Mouse (Mus musculus) bone marrow, adult 2 months (tissue): ENCODE results near the gene Lrrc8a. TPM values are rescaled to one million over a fixed set of nuclear protein-coding genes. Genes with fewer than 3 reads are reported as not detected.

Experiments
- H3K27ac ChIP-seq: fragments of 200-500 bp; 2 replicates; pipeline ENCODE4 v1.5.1; 2012; ENCODE audit warnings: low read depth, mild to moderate bottlenecking, control low read depth, inconsistent platforms, low read length; ENCODE audit not compliant: control insufficient read depth, poor library complexity, insufficient read depth
- H3K4me1 ChIP-seq: fragments of 200-500 bp; 2 replicates; pipeline ENCODE4 v1.6.1; 2011; ENCODE audit warnings: low read length; ENCODE audit not compliant: control insufficient read depth, insufficient read depth
- H3K4me3 ChIP-seq: fragments of 200-500 bp; replicated peaks from 2 replicates; pipeline ENCODE3; 2011; ENCODE audit warnings: mild to moderate bottlenecking, low read depth, low read length, control low read depth; ENCODE audit not compliant: control insufficient read depth
- CTCF ChIP-seq: fragments of 200-500 bp; IDR thresholded peaks from 2 replicates; pipeline ENCODE4 v1.5.1; 2011; ENCODE audit warnings: low read length, control low read depth; ENCODE audit not compliant: control insufficient read depth, insufficient read depth
- POLR2A ChIP-seq: fragments of 200-500 bp; IDR thresholded peaks from 2 replicates; pipeline ENCODE4 v1.6.1; 2011; ENCODE audit warnings: low read depth, mild to moderate bottlenecking, control low read depth, low read length, borderline replicate concordance; ENCODE audit not compliant: control insufficient read depth
- WGBS: fragments of 180-500 bp; shearing (Covaris S2); methylation state at CpG from one replicate; pipeline ENCODE4 v1.1.7; 2018; 5-methylcytosine and 5-hydroxymethylcytosine counted together
- polyA plus RNA-seq: library from polyadenylated mRNA; stranded (reverse); fragments of >200 nt; gene quantifications from 2 replicates; pipeline ENCODE4 v1.2.4, GENCODE M21; 2011; ENCODE audit warnings: low replicate concordance; ENCODE audit not compliant: missing spikeins, insufficient read depth, insufficient read length

Lrrc8a gene
- polyA plus RNA-seq, 1 experiment, result 11.5 TPM

DNA sequence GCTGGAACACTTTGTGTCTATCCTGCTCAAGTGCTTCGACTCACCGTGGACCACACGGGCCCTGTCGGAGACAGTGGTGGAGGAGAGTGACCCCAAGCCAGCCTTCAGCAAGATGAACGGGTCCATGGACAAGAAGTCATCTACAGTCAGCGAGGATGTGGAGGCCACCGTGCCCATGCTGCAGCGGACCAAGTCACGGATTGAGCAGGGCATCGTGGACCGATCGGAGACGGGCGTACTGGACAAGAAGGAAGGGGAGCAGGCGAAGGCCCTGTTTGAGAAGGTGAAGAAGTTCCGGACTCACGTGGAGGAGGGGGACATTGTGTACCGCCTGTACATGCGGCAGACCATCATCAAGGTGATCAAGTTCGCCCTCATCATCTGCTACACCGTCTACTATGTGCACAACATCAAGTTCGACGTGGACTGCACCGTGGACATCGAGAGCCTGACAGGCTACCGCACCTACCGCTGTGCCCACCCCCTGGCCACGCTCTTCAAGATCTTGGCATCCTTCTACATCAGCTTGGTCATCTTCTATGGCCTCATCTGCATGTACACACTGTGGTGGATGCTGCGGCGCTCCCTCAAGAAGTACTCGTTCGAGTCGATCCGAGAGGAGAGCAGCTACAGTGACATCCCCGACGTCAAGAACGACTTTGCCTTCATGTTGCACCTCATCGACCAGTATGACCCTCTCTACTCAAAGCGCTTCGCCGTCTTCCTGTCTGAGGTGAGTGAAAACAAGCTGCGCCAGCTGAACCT, 18.3 kb downstream of the Lrrc8a start:
- Histone ChIP-seq H3K27ac (no peak overlapping the region), H3K4me3 (no peak overlapping the region), H3K4me1 (peaks cover 19% of the 10 kb centered on the region)
- no peak for TF ChIP-seq POLR2A
- TF ChIP-seq CTCF, result no peak
- WGBS, result 96% methylated on average over 42 of the region's 42 CpGs

DNA sequence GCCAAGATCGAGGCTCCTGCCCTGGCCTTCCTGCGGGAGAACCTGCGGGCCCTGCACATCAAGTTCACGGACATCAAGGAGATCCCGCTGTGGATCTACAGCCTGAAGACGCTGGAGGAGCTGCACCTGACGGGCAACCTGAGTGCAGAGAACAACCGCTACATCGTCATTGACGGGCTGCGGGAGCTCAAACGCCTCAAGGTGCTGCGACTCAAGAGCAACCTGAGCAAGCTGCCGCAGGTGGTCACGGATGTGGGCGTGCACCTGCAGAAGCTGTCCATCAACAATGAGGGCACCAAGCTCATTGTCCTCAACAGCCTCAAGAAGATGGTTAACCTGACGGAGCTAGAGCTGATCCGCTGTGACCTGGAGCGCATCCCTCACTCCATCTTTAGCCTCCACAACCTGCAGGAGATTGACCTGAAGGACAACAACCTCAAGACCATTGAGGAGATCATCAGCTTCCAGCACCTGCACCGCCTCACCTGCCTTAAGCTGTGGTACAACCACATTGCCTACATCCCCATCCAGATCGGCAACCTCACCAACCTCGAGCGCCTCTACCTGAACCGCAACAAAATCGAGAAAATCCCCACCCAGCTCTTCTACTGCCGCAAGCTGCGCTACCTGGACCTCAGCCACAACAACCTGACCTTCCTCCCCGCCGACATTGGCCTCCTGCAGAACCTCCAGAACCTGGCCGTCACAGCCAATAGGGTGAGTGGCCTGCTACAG, 19.3 kb downstream of the Lrrc8a start:
- no peak overlapping the region for H3K4me3 ChIP-seq
- 93% methylated on average over 30 of the region's 30 CpGs for WGBS
- H3K4me1 ChIP-seq, result peaks cover 13% of the 10 kb centered on the region
- no peak overlapping the region for H3K27ac ChIP-seq
- TF ChIP-seq POLR2A, result no peak
- TF ChIP-seq CTCF, result no peak

DNA sequence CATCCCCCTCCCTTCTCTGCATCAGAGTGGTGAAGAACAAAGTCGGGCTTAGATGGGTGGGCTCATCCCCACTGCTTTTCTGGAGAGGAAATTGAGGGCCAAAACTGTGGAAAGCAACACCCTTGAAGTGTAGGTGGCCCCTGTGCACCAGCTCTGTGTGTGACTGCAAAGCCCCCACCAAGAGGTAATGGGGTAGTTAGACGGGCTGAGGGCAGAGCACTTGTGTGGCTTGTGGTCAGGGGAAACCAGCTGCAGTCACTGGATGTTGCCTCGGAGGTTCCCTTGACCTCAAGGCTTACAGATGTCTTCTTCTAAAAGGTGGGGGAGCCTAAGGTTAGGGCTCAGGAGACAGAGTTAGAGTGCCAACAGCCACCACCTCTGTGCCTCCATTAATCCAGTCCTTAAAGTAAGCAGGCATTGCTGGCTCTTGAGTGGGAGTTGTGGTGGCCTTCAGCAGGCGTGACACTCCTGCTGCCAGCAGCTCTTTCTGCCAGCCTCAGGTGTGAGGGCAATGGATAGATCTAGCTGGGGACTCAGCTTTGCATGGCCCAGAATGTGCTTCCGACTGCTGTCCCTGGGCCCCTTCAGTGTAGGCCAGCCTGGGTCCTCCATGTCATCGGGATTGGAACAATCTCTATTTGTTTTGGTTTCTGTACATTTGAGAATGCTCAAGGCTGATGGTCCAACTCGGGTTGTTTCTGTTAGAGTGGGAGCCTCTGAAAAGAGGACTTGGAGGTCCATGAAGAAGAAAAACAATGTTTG, 20.4 kb downstream of the Lrrc8a start:
- Histone ChIP-seq H3K4me1 (peaks cover 7% of the 10 kb centered on the region), H3K4me3 (no peak overlapping the region), H3K27ac (peak overlapping the region; percentile 20; the same call in 1 of the 2 replicates)
- WGBS, result 39% methylated on average over 7 of the region's 7 CpGs
- TF ChIP-seq POLR2A (no peak), CTCF (no peak)

DNA sequence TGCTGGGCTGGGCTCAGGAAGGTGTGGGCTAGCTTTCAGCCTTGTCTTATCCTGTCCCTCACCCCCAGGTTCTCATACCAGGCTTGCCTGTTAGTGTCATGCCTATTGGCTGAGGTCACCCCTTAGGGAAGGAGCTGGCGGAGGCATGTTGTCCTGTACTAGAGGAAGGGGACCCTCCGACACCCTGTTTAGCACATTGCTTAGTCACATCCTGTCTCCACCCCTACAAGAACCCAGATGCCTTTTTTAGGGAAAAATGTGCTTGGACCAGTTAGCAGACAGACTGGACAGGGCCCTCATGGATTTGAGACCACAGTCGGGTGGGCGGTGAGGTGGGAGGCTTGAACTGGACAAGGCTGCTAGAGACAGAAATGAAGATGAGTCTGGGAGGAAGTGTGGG, 21.1 kb downstream of the Lrrc8a start:
- TF ChIP-seq POLR2A (no peak), CTCF (no peak)
- WGBS, result 41% methylated on average over 4 of the region's 4 CpGs
- H3K4me1 ChIP-seq, result peaks cover 5% of the 10 kb centered on the region
- no peak overlapping the region for H3K4me3 ChIP-seq
- 0 out of 2 replicates have a peak overlapping the region, but pooled peaks have one; percentile 7 for H3K27ac ChIP-seq

DNA sequence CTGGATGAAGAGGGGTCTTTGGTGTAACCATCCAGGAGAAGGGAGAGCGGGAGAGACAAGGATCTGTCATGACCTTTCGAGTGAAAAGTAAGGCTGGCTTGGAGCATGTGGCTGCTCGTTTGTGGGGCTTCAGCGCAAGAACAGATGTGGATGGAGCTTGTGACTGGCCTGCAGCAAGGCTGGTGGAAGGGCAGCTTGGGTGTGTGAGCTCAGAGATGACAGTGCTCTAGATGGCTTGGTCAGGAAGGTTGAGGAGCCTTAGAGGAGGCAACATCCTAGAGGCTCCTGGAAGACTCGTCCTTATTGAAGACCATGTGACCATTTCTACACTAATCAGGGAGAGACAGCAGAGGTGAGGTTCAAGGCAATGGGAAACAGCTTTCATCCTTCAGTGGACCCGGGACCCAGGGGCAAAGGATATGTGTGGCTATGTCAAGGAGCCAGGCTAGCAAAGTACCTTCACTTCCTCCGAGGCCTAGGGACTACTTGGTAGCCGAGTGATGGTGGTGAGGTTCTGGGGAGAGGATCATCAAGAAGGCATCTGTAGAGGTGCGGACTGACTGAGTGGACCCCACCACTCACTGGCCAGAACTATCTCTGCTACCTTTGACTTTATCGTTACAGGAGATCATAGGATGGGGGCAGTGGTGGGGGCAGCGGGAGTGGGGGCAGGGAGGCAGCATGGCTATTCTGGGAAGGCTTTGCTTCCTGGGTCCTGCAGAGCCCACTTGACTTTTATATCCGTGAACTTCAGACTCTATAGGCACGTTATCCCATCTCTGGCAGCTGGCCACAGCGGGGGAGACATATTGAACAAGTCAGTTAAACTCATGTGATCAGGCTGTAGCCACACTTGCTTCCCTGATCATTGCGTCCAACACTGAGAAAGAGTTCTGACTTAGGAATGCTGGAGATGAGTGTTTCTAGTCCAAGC, 21.9 kb downstream of the Lrrc8a start:
- H3K4me3 ChIP-seq, result no peak overlapping the region
- peaks cover 4% of the 10 kb centered on the region for H3K4me1 ChIP-seq
- H3K27ac ChIP-seq, result no peak overlapping the region
- TF ChIP-seq CTCF, result no peak
- TF ChIP-seq POLR2A, result no peak
- 82% methylated on average over 15 of the region's 15 CpGs for WGBS

DNA sequence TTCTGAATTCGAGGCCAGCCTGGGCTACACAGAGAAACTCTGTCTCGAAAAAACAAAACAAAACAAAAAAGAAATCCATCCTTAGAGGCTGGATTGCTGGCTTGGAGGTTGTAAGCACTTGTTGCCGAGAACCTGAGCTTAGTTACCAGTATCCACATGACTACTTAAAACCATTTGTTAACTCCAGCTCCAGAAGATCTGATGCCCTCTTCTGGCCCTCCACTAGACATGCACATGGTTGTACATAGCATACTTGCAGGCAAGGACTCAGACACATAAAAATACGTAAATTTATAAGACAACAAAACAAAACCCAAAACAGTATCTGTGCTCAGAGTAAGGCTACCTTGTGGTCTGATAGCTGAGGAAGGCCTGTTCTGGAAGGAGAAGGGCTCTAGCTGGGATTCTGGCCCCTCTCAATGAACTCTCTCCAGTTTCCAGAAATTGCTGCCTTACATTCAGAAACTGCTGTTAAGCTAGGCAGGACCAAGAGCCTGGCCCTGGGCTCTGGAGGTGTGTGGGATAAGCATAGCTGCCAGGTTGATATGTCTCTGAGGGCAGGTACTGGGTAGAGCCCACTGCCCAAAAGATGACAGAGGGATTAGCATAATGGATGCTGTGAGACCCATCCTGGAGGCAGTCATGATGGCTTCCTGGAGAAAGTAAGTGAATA, 23.7 kb downstream of the Lrrc8a start:
- WGBS, result 83% methylated on average over 4 of the region's 4 CpGs
- TF ChIP-seq CTCF (no peak), POLR2A (no peak)
- no peak overlapping the region for H3K4me3 ChIP-seq
- H3K4me1 ChIP-seq, result peaks cover 4% of the 10 kb centered on the region
- no peak overlapping the region for H3K27ac ChIP-seq
